Mouse (Mus musculus) ovary, adult 10 weeks (tissue): Measurements from ENCODE around the gene Itm2a. TPM values are rescaled to one million over a fixed set of nuclear protein-coding genes. Genes with fewer than 3 reads are reported as not detected.

Experiments used
- polyA plus RNA-seq: library from polyadenylated mRNA; stranded (reverse); fragments of 350-450 nt; fragmentation: Illumina TruSeq; extraction: RNeasy Lipid Tissue Mini Kit (QIAGEN cat#74804); gene quantifications from one replicate; pipeline ENCODE4 v1.2.3, GENCODE M21; 2014

The Itm2a gene
- 272 TPM for polyA plus RNA-seq

GRCm38 (mm10) chrX:107402915-107403912, at the start of gene Itm2a:
TSS of gene Itm2a (minus strand) at chrX:107403376.

Other genes with a start within 250 kb of the Itm2a start
- 0.71 TPM for gene Gpr174, start 147.5 kb downstream of the Itm2a start, polyA plus RNA-seq